Mouse (Mus musculus) mature B cell (primary cell): ENCODE results near the gene Arhgap24.
"Not testable (repeated sequence)": the region's sequence is repeated elsewhere in the genome, so short reads cannot be mapped to it uniquely, and the experiment has no call there.

Source experiments
- in situ Hi-C: fragments of 300-500 bp; cut with MboI; formaldehyde crosslinking; loops from 2 replicates; pipeline ENCODE4 v1.14.3; 2019

Gene Arhgap24

DNA sequence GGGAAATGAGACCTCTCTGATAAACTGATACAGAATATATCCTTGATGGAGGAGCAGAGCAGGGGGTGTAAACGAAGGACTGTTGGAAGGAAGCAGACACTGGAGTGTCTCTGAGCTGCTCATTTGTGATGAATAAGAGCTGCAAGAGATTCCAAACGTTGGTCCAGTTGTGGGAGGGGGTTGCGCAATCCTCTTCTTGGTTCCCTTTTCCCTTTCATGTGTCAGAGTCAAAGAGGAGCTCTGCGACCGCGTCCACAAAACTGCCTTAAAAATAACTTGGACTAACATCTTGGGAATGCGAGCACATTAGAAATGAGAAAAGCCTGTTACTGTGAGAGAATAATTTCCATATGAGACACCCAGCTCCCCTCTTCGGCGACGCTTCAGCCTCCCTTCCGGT is 312.3 kb downstream of the Arhgap24 start:
- in situ Hi-C loops = no loop called here

DNA sequence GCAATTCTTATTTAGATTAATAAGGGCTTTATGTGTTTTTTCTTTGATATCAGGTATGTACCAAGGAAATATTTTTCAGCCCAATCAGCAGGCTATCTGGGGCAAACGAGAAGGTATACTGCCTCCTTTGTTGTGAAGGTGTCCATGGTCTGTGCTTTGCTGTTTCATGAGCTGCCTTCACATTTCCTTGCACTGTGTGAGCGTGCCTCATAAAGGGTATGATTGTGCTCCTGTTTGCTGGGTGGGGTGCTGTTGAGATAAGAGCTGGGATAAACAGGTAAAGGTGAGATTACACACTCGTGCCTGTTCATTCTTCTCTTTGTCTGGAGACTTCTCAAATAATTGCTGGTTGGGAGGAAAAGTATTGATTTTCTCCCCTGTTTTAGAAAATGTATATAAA is 320.3 kb downstream of the Arhgap24 start:
- in situ Hi-C loops = no loop called here

DNA sequence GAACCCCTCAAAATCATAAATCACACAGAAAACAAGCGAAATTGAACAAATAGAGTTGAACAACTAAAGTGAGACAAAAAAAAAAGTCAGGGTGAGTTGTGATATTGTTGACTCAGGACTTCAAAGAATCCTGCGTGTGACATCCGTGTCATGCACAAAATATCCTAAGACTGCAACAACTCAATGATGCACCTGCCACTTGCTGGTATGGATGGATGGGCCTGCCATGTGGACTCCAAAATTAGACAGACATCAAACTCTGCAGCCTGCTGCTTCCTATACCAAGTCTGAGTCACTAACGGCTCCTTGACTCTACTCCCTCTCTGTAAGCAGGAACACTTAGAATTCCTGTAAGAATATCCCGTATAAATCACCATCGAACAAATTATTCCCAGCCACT is 321.6 kb downstream of the Arhgap24 start:
- in situ Hi-C loops = no loop called here

DNA sequence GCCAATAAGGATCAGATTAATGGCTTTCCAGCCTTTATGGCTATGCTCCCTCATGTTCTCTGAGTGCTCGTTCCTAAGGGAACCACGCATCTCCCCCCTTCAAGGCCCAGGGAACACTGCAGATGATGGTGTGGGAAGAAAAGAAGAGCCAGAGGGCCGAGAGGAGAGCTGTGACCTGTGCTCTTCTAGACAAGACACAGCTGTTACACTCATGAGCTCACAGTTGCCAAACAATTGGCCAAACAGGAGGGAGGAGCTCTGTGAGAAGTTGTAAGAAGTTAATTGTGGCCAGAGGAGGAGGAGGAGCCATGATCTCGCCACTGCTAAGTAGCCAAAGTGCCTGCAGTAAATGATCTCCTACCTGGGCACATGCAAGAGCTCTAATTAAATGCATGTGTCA is 322.5 kb downstream of the Arhgap24 start:
- in situ Hi-C loops = no loop called here

DNA sequence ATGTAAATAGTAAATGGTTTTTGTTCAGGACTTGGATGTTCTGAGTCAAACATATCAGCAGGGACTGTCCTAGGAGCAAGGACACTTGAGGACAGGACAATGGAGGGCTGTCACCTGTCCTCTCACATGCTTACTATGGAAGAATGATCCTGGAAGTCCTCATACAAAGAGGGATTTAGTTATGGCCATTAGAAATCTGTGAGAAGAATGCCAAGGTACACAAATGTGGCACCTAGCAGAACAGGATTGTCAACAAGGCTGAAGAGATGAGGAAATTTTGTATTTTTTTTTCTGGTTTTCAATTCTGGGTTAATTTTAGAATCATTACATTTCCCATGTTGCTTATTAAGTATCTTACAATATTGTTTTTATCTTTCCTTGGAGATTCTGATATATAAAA is 326.3 kb downstream of the Arhgap24 start:
- in situ Hi-C loops = no loop called here

DNA sequence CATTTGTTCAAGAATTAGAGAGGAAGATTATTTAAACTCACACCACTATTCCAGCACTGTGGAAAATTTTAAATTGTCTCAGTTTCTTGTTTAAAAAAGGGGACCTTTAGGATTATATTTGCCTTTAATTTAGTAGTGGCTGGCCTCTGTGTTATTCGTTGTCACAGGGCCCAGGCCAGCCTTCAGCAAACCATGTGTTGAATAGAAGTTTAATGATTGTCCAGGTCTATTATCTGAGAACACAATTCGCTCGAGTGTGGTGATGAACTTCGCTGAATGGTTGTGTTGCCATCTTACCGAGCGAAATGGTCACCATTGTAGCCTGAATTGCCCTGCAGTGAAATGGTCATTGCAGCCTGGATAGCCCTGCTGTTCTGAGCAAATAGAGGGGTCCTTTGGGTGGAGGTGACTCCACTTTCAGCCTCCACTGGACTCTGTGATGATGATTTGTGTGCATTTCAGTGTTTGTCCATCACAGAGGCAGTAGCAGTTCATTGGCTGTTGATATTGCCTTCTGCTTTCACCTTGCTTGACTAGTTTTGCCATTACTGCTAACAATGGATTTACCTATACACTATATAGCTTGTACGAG is 329.3 kb downstream of the Arhgap24 start:
- in situ Hi-C loops = no loop called here

DNA sequence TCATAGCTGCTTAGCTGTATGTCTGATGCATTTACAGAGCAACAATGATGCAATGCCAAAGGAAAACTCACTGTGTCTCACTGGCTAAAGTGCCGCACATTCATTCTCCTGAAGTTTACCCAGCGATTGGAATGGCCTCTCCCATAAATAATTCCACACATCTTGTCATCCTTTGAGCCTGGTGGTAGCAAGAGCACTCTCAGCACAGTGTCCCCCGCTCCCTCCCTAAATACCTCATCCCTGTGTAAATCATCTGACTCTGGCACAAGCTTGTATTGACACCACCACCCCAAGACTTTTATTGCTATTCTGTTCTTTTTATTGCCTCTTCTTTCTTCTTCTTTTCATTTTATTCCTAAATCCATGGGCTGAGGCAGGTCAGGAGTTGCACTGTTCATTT is 332.1 kb downstream of the Arhgap24 start:
- in situ Hi-C loops = no loop called here

DNA sequence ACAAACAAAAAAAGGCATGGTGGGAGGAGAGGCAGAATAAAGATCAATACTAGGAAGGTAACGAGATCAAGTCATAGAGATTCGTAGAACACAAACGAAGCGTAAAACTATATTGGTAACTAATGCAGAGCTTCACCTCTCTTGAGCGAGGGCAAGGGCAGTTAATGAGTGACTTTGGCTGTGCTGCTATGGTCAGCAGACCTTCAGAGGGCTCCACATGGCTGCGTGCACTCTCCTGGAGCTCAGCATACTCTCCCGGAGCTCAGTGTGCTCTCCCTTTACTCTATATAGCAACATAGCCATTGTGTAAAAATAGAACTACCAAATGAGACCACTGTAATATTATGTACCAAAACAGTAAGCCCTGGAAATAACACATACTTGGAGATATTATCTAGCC is 336.4 kb downstream of the Arhgap24 start:
- in situ Hi-C loops = no loop called here

DNA sequence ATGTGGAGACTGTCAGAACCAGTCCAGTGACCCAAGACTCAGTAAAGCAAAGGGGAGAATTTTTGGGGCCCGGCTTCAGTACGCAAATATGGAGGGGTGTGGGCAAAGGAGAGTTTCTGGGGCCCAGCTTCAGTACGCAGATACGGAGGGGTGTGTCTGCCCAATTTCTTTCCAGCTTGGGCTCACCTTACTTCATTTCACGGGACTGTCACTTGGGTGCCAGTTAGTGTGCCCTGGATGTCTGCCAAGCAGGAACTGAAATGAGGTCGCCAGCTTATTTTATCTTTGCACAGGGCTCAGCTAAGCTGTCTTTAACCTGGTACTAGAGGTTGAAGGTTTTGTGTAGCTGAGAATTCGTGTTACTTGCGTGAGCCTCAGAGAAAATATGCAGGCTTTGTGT is 344.3 kb downstream of the Arhgap24 start:
- in situ Hi-C loops = no loop called here

DNA sequence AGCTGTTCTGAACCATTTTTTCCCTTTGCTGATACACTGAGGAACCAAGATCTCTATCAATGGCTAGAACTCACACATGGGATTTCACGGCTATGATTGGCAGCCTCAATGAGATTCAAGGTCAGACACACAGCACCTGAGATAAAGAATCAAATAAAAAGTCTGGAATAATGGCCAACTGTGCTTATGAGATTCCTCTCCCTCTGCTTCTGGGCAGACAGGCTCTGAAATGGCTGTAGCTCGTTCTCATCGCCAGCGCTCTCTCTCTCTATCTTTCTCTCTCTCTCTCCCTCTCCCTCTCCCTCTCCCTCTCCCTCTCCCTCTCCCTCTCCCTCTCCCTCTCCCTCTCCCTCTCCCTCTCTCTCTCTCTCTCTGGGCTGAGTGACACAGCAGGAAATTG is 357.9 kb downstream of the Arhgap24 start:
- in situ Hi-C loops = no loop called here

DNA sequence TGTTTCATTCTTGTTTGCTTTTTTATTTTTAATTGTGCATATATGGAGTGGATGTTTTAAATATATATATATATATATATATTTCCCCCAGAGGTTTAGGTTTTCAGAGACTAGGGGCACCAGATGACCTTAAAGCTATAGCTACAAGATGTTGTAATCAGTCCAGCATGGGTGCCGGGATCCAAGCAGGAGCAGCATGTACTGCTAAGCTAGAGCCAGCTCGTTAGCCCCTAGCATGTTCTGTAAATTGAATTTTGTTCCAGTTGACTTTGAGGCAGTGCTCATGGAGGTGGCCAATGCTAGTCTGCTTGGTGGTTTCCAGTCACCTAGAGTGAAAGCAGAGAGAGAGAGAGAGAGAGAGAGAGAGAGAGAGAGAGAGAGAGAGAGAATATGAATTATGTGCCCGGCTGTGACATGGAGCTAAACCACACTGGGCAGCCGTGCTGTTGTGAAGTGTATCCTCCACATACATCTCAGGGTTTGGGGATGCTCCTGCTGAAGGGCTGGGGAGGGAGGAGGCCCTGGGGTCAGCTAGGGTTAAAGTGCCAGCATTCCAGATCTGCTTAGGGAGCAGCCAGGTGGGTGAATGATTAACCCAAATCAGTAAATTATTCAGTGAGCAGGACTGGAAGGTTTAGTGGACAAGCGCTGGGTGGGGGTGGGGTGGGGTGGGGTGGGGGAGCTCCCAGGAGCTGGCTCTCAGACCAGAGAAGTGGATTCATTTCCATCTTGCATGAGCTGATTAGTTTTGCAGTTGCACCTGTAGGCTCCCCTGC is 362.9 kb downstream of the Arhgap24 start:
- in situ Hi-C loops = no loop called here

DNA sequence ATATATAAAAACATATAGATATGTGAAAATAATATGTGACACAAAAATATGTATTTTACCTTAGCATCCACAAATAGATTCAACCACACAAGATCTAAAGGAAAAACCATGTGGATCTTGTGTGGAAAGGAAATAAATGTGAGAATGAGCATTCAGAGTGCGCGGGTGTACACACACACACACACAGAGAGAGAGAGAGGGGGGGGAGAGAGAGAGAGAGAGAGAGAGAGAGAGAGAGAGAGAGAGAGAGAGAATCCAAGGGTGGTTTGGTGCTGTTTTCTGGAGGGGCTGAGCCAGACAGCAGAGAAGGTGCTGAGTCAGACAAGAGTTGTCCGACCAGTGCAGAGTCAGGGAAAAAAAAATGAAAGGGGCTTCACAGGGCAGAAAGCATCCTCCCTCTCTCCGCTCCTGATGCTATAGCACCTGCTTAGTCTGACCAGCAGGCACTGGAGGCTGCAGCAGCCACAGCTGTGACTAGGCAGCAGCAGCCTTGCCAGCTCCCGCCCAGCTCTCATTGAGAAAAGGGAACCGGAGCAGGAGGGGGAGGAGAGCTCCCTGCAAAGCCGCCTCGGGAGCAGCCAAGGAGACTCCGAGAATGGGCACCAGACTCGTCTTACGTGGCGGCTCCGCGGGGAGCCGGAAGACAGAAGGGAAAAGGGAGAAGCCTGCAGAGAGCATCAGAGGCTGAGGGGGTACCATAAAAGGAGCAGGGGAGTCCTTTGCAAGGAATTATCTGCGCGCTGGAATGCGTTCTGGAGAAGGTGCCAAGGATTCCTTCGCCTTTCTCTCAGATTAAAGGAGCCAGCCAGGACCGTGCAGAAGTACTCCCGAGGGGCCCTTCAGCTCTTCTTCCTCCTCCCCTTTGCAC is 363.8 kb downstream of the Arhgap24 start:
- in situ Hi-C loops = no loop called here

DNA sequence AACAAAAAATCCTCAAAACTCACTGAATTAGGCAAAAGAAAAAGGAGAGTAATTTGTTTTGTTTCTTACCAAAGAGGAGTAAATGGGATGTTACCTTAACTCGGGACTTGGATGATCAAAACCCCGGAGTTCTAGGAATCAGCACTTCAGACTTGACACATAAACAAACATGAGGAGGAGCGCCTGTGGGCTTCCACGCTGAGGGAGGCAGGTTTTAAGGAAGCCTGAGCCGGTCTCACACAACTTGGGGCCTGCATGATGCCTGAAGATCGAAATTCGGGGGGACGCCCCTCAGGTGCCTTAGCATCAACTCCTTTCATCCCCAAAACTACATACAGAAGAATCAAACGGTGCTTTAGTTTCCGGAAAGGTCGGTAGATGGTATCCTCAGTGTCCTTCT is 364.6 kb downstream of the Arhgap24 start:
- in situ Hi-C loops = no loop called here

DNA sequence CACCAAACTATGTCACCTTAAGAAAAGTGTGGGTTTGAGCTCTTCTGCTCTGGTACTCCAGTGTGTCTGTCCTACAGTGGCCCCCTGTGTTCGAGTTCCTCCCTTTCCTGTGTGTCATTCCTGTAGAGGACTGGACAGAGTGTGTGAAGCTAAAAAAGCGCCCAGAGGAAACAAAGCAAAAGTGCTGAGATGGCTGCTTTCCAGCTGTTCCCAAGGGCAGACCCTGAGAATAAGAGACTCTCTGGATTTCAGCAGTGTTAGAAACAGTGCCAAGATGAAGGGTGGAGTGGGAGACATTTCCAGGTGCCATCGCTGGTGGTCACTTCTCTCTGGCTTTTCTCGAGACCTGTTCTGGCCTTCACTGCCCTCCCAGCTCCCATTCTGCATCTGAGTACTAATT is 366.7 kb downstream of the Arhgap24 start:
- in situ Hi-C loops = no loop called here

DNA sequence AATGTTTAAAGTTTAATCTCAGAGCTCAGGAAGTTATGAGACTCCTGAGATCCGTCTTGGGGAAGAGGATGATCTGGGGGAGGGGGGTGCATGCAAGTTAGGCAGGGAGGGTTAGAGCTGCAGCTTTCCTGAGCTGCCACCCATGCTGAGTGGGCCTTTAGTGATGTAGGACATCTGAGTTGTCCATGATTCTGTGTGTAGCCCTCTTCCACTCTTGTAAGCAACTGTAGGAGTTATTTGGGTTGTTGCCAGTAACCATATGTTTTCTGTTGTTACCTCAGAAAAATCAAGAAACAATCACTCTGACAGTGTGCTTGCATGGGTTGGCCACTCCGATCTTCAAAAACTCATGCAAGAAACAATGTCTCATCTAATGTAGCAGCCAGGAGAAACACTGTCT is 370.6 kb downstream of the Arhgap24 start:
- in situ Hi-C loops = no loop called here

DNA sequence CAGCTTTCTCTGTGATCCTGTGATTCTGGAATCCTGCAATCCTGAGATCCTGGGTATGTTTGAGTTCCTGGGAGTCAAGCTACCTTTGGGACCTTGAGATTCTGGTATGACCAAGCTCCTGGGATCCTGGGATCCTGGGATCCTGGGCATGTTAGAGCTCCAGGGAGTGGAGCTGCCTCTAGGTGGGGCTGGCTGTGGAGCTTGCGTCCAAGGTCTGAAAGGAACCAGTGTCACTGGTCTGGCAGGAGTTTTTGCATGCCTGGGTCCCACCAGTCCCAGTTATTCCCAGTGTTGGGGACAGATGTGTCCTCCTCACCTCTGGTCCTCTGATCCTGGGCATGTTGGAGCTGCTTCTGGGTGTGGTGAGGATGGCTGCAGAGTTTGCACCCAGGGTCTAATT is 372.6 kb downstream of the Arhgap24 start:
- in situ Hi-C loops = no loop called here

DNA sequence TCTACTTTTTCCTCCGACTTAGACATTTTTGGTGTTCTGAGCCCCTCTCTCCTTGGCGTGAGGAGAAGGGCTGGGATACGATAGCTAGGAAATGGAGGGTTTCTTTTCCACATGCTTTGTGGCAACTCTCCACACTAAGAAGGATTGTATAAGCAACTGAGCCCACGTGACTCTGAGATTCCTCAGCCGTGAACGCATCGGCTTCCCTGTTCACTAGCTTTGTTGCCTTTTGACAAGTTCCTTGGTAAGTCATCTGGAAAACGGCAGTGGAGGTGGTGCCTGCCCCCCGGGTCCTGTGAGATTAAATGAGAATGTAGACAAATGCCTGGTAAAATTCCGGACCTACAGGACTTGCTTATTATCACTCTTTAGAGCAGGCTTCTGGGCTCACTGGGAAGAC is 374.6 kb downstream of the Arhgap24 start:
- in situ Hi-C loops = no loop called here

DNA sequence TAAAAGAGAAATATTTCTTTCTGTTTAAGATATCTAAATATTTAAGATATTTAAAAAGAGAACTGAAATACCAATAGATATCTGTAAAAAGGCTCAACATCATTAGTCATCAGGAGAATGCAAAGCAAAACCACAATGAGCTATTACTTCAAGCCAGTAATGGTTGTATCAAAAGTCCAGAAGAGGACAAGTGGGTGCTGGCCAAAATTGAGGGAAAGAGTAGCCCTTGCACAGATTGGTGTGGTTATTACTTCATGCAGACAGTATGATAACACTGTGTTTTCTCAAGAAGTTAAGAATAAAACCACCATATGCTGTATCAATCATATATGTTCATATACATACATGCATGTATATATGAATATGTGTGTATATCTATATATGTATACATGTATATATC is 376.9 kb downstream of the Arhgap24 start:
- in situ Hi-C loops = no loop called here

DNA sequence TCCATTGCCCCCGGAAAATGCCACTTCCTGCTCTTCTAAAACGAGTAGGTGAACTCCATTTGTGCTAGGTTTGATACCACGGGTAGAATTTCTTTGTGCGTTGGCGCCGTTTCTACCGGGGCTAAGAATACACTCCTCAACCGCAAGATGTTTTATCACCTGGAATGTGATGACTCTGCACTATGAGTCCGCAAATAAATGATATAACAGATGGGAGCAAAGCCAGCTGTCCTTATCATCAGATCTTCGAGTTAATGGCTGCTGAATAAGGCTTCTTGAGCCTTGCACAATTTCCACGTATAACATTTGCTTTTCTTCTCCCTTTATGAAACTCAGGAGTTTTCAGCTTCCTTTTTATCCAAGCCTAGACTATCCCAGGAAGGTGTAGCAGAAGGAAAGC is 378.6 kb downstream of the Arhgap24 start:
- in situ Hi-C loops = no loop called here

DNA sequence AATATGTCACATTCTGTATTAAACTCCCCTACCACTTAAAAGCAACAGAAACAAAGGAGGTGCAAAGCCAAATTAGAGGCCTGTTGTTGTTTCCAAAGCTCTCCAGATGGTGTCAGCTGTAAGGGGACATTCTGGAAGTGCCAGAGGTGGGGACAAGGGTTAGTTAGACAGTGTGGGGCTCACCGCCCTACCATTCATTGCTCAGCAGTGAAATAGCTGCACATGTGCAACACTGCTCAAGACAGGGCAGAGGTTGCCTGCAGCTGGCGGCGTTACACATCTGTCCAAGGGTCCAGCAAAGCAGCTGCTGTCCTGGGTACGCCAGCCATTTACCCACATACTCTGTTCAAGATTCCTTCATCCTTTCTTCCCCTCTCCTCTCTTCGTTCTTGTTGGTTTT is 387.0 kb downstream of the Arhgap24 start:
- in situ Hi-C loops = no loop called here

DNA sequence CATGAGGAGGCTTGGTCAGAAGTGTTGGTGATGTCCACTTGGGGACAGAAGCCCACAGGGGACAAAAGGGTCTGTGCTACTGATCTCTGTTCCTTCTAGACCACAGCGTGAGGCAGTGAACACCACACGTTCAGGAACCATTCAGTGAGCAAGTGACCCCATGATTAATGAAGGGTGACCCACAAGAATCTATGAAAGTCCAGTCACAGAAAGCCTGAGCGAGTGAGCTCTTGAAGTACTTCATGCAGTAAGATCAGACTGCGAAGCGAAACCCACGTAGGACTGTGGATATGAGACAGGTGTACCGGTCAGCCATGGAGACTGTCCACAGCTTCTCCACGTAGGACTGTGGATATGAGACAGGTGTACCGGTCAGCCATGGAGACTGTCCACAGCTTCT is 391.8 kb downstream of the Arhgap24 start:
- in situ Hi-C loops = not testable (repeated sequence)

DNA sequence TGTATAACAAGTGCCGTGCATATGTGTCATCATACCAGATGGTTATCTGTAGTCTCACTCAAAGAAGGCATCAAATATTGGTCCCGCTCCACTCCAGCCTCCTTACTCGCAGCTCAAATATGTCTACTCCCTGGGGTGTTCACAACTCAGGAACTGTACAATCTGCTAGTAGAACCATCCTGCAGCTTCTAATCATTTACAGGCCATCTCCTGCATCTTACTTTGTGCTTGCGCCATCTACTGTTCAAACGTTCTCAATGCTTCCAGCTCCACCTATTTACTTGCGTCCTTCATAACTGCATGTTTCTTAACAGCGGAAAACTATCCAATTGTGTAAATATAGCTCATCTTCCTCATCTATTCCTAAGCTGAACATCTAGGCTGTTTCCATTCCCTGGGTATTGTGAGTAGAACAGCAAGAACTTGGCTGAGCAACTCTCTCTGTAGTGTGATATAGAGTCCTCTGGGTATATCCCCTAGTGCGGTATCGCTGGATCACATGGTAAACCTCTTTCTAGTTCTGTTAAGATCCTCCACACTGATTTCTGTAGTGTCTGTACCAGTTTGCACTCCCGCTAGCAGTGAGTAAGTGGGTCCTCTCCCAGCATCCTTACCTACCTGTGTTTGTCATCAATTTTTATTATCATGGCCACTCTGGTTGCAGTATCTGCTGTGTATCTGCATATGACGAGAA is 393.6 kb downstream of the Arhgap24 start:
- in situ Hi-C loops = no loop called here
